Mouse (Mus musculus) CH12.LX (cell line): ENCODE data around the gene Smad1. TPM values are rescaled to one million over a fixed set of nuclear protein-coding genes. Genes with fewer than 3 reads are reported as not detected.

Experiments
- DNase-seq: peaks from one replicate; pipeline ENCODE4 v3.0.0-alpha.2; 2013; ENCODE audit errors: extremely low read depth
- H3K27ac ChIP-seq: 2 replicates; pipeline ENCODE4 v1.5.1; 2012; ENCODE audit warnings: low read depth, mild to moderate bottlenecking, control low read depth, moderate library complexity; ENCODE audit not compliant: insufficient read depth
- H3K27me3 ChIP-seq: replicated peaks from 2 replicates; pipeline ENCODE3; 2012; ENCODE audit warnings: inconsistent platforms
- H3K36me3 ChIP-seq, 2 experiments: replicated peaks in 1 of 2; 2 replicates each; pipeline versions ENCODE3 to v1.6.1; 2012; ENCODE audit warnings: inconsistent platforms in 1 of 2, low read length in 1 of 2, mild to moderate bottlenecking in 1 of 2, mixed read lengths in 1 of 2, moderate library complexity in 1 of 2; ENCODE audit not compliant: control insufficient read depth in 1 of 2, insufficient read depth in 1 of 2
- H3K4me1 ChIP-seq, 2 experiments: 2 replicates each; pipeline ENCODE4 v1.6.1; 2012; ENCODE audit warnings: inconsistent platforms in 1 of 2, moderate library complexity in 1 of 2; ENCODE audit not compliant: insufficient read depth in 2 of 2, control insufficient read depth in 1 of 2
- H3K4me2 ChIP-seq: 2 replicates; pipeline ENCODE4 v1.6.1; 2012; ENCODE audit warnings: low read depth, mild to moderate bottlenecking, control low read depth; ENCODE audit not compliant: poor library complexity, insufficient read depth, severe bottlenecking
- H3K4me3 ChIP-seq, 3 experiments: fragments of 150-350 bp in 1 of 3; sonication (generic) in 1 of 3; replicated peaks in 1 of 3; 2 replicates each; pipeline versions ENCODE3 to v1.5.1; 2011 to 2012; ENCODE audit warnings: low read depth in 2 of 3, low read length in 2 of 3, mild to moderate bottlenecking in 2 of 3, moderate library complexity in 2 of 3, control low read depth in 1 of 3, improper control_type of control experiment in 1 of 3, inconsistent platforms in 1 of 3, mixed read lengths in 1 of 3; ENCODE audit not compliant: poor library complexity in 1 of 3
- H3K79me2 ChIP-seq: replicated peaks from 2 replicates; pipeline ENCODE4 v1.6.1; 2012; ENCODE audit warnings: mild to moderate bottlenecking, moderate library complexity; ENCODE audit not compliant: control insufficient read depth, poor library complexity, insufficient read depth, severe bottlenecking; ENCODE audit errors: extremely low read depth
- H3K9ac ChIP-seq: 2 replicates; pipeline ENCODE4 v1.6.1; 2012; ENCODE audit warnings: low read depth, mild to moderate bottlenecking, control low read depth, moderate library complexity; ENCODE audit not compliant: insufficient read depth
- H3K9me3 ChIP-seq: replicated peaks from 2 replicates; pipeline ENCODE3; 2012; ENCODE audit warnings: low read length, inconsistent platforms, mixed read lengths
- CHD2 ChIP-seq: IDR thresholded peaks from 2 replicates; pipeline ENCODE4 v1.6.1; 2011; ENCODE audit warnings: low read length, improper control_type of control experiment
- E2F4 ChIP-seq: IDR thresholded peaks from 2 replicates; pipeline ENCODE4 v1.6.1; 2011; ENCODE audit warnings: low read depth, low read length, improper control_type of control experiment; ENCODE audit not compliant: insufficient replicate concordance
- ETS1 ChIP-seq: conservative IDR thresholded peaks from 2 replicates; pipeline ENCODE4 v1.6.1; 2012; ENCODE audit warnings: low read depth, mild to moderate bottlenecking, inconsistent platforms, low read length, improper control_type of control experiment, moderate library complexity
- SIN3A ChIP-seq: IDR thresholded peaks from 2 replicates; pipeline ENCODE4 v1.6.1; 2012; ENCODE audit warnings: low read length, improper control_type of control experiment, inconsistent platforms
- TBP ChIP-seq: conservative IDR thresholded peaks from 2 replicates; pipeline ENCODE4 v1.6.1; 2011; ENCODE audit warnings: low read depth, low read length, improper control_type of control experiment
- ZKSCAN1 ChIP-seq: IDR thresholded peaks from 2 replicates; pipeline ENCODE4 v1.6.1; 2012; ENCODE audit warnings: low read depth, inconsistent platforms, low read length, improper control_type of control experiment, borderline replicate concordance
- dilution Hi-C: fragments of 300-500 bp; cut with MboI; formaldehyde crosslinking; loops from 2 replicates; pipeline ENCODE4 v1.14.3; 2020; ENCODE audit warnings: low sequenced_read_pairs; ENCODE audit not compliant: extremely low pct_unique_long_range_greater_than_20kb, extremely low pct_ligation_motif_present
- in situ Hi-C: fragments of 300-500 bp; cut with MboI; formaldehyde crosslinking; loops from 3 replicates; pipeline ENCODE4 v1.14.3; 2019; ENCODE audit warnings: low sequenced_read_pairs, low pct_ligation_motif_present, low pct_unique_long_range_greater_than_20kb, mixed read lengths
- polyA plus RNA-seq: library from polyadenylated mRNA; unstranded; fragments of >175 nt; gene quantifications from 2 replicates; pipeline ENCODE4 v1.2.1, GENCODE M21; 2012; ENCODE audit warnings: low read depth; ENCODE audit not compliant: insufficient read length
- total RNA-seq, 2 experiments: library from RNA; depleted of rRNA; stranded (reverse); fragments of 300-350 nt in 1 of 2; fragments of >200 nt in 1 of 2; gene quantifications; 2 replicates each; pipeline ENCODE4 v1.2.3; 2012 to 2014

Gene Smad1
- total and polyA plus RNA-seq, 3 experiments: not detected

DNA sequence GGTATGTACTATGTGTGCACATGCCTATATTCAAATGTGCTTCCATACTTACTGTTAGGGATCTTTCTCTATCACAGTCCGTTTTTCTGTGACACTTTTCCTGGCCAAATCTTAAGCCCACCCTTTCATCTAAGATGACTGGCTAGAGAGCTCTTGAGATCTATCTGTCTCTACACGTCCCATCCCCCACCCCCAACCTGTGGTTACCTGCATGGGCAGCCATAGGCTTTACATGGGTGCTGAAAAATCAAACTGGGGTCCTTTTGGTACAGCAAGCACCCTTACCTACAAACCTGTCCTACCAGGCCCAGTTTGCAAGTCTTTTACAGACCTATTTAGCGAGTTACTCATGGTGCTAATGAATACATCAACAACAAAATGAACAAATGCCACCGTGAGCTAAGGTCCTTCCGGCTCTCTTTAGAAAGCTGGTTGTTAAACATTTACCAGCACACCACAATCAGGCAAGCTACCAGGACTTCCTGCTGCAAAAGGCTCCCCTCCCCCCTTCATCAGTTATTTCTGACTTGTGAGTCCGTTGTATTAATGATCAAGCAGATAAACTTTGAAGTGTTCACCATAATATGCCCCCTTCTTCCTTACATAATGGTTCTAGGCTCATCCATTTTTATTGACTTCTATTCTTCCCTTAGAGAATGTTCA lies 5.7 kb upstream of the Smad1 start:
- Histone ChIP-seq H3K27ac (no peak overlapping the region), H3K4me2 (no peak overlapping the region)
- no peak for TF ChIP-seq E2F4
- no peak for TF ChIP-seq CHD2
- TF ChIP-seq ETS1: no peak
- TF ChIP-seq TBP: no peak
- TF ChIP-seq, all 38 proteins: peak for 0
- dilution Hi-C loops (no loop called here), in situ Hi-C loops (no loop called here)
- Histone ChIP-seq H3K27me3 (no peaks in the 10 kb centered on the region), H3K9me3 (no peaks in the 10 kb centered on the region), H3K4me3 (no peak overlapping the region), H3K36me3 (no peaks in the 10 kb centered on the region), H3K9ac (no peak overlapping the region), H3K4me1 (no peaks in the 10 kb centered on the region), H3K79me2 (no peaks in the 10 kb centered on the region)
- no peak for DNase-seq

- no peaks in the 10 kb centered on the region for H3K27me3 ChIP-seq
- H3K9ac ChIP-seq: no peak overlapping the region
- no peaks in the 10 kb centered on the region for H3K79me2 ChIP-seq
- dilution Hi-C loops: no loop called here
- no peak overlapping the region for H3K4me3 ChIP-seq
- H3K9me3 ChIP-seq: peaks cover 11% of the 10 kb centered on the region
- no peaks in the 10 kb centered on the region for H3K36me3 ChIP-seq
- H3K4me2 ChIP-seq: no peak overlapping the region
- H3K4me1 ChIP-seq: no peaks in the 10 kb centered on the region
- no peak for TF ChIP-seq SIN3A
- TF ChIP-seq, all 38 proteins: peak for 0
- in situ Hi-C loops: no loop called here
- DNase-seq: no peak
- no peak overlapping the region for H3K27ac ChIP-seq
These were observed 1.4 kb upstream of the Smad1 start for GRCm38 (mm10) chr8:79400671-79401070.

DNA sequence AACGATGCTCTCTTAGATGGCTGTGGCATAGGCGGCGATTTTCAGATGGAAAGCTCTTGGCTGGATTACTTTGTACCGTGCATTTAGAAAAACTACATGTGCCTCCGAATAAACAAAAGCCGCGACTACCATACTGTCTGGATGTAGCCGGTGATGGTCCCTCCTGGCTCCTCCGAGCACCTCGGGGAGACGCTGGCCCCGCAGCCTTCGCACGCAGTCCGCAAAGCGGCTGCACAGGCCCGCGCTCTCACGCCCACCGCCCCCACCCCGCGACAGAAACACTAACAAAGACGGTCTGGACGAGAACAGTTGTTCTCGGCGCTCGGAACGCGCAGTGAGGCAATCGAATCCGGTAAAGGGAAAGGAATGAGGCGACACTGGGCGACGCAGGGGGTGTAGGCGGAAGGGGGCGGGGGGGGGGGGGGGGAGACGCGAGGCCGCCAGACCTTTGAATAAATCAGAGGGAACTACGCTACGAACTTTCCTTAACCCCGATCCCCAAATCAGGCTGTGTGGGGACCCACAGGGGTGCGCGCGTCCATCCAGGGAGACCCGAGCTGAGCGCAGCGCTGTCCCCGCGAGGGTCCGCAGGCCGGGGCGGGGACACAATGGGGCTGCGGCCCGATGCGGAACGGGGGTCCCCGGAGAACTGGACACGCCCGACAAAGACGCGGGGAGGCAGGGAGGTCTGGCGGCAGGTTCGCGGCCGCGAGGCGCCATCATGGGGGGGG lies 902 bp downstream of the Smad1 start:
- H3K36me3 ChIP-seq: no peaks in the 10 kb centered on the region
- H3K27me3 ChIP-seq: no peaks in the 10 kb centered on the region
- no peak overlapping the region for H3K9ac ChIP-seq
- H3K4me3 ChIP-seq: no peak overlapping the region
- DNase-seq: no peak
- H3K9me3 ChIP-seq: peaks cover 11% of the 10 kb centered on the region
- H3K4me1 ChIP-seq: no peaks in the 10 kb centered on the region
- in situ Hi-C loops (no loop called here), dilution Hi-C loops (no loop called here)
- TF ChIP-seq ZKSCAN1: no peak
- no peaks in the 10 kb centered on the region for H3K79me2 ChIP-seq
- no peak overlapping the region for H3K27ac ChIP-seq
- H3K4me2 ChIP-seq: no peak overlapping the region
